Mouse (Mus musculus): ENCODE measurements around the gene Nrg4. TPM values are rescaled to one million over a fixed set of nuclear protein-coding genes. Genes with fewer than 3 reads are reported as not detected.

Nrg4 gene
- polyA plus RNA-seq, 1 experiment: 11.4 TPM

DNA sequence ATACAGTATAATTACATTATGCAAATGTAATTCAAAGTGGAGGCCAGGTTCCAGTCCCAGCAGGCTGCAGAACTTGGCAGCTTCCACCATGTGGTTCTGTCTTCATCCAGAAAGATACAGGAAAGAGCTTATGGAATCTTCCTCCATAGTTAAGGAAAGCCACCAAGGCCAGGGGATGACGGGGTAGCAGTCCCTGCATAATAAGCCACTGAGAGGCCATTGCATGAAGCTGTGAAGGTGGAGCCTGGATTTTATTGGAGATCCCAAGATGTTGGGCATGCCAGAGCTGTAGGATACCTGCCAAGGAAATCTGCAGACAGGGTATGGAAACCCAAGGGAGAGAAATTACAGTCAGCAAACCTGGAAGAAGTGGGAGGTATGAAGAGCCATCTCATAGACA is 30.5 kb upstream of the Nrg4 start:
- TF ChIP-seq POLR2A (IDR thresholded peaks at IDR 0.05; ENCODE audit: low read depth, low read length): no peak
- no peak for TF ChIP-seq CTCF (conservative IDR thresholded peaks at IDR 0.05; ENCODE audit: insufficient read depth, insufficient read length, low read depth, low read length)
- no peaks in the 10 kb centered on the region for H3K27me3 ChIP-seq (replicated peaks; ENCODE audit: control insufficient read depth, insufficient read depth, low read length)
- H3K36me3 ChIP-seq (ENCODE audit: control insufficient read depth, insufficient read depth, low read length): no peaks in the 10 kb centered on the region
- no peak overlapping the region for H3K4me3 ChIP-seq (ENCODE audit: insufficient read depth, low read depth, low read length)
- no peak for DNase-seq
- no peak overlapping the region for H3K27ac ChIP-seq (ENCODE audit: insufficient read depth, low read depth, low read length)
- H3K4me1 ChIP-seq (ENCODE audit: control insufficient read depth, insufficient read depth, low read length): no peaks in the 10 kb centered on the region
- 80% methylated on average over 1 of the region's 1 CpGs for WGBS

DNA sequence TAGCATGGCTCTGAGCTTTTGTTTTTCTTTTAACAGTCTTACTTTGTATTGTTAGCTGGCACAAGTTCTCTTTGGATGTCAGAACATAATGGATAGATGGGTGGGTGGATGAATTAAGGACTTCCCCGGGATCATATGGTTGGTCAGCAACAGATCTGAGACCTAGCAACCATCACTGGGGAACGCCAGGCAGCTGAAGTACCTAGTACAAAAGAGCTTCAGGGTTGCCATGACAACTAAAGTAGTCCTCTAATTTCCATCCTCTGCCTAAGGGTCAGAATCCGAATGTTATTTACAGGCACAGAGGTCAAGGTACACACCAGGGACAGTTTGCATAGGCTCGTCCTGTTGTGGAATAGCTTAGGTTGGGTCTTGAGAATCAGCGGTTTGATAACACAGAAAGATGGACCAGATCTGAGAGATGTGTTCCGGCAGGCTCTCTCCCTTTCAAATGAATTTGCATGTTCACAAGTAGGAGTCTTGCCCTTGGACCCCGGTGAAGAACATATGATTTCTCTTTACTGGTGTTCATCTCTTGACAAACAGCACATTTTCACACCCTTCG is 28.7 kb upstream of the Nrg4 start:
- WGBS: 66% methylated on average over 8 of the region's 8 CpGs
- TF ChIP-seq CTCF (conservative IDR thresholded peaks at IDR 0.05; ENCODE audit: insufficient read depth, insufficient read length, low read depth, low read length): no peak
- H3K4me3 ChIP-seq (ENCODE audit: insufficient read depth, low read depth, low read length): no peak overlapping the region
- H3K27me3 ChIP-seq (replicated peaks; ENCODE audit: control insufficient read depth, insufficient read depth, low read length): no peaks in the 10 kb centered on the region
- no peak for DNase-seq
- H3K4me1 ChIP-seq (ENCODE audit: control insufficient read depth, insufficient read depth, low read length): no peaks in the 10 kb centered on the region
- no peaks in the 10 kb centered on the region for H3K36me3 ChIP-seq (ENCODE audit: control insufficient read depth, insufficient read depth, low read length)
- H3K27ac ChIP-seq (ENCODE audit: insufficient read depth, low read depth, low read length): no peak overlapping the region

DNA sequence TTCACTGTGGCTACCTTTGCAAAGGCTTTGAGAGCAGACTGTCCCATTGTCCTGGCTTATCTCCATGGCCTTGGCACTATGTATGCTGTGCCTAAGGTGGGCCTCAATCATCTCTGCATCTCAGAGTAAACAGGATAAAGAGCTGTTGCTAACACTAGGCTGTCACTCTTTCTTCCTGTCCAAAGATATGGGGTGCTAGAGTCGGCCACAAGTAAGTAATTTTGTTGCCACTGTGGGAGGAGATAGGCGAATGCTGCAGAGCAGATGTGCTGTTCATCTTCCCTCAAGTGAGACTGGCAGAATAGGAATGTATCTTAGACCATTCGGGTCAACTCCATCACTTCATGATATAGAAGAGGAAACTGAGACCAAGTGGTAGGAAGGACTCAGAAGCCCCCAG is 28.0 kb upstream of the Nrg4 start:
- Histone ChIP-seq H3K27me3 (replicated peaks; ENCODE audit: control insufficient read depth, insufficient read depth, low read length) (no peaks in the 10 kb centered on the region), H3K36me3 (ENCODE audit: control insufficient read depth, insufficient read depth, low read length) (no peaks in the 10 kb centered on the region), H3K27ac (ENCODE audit: insufficient read depth, low read depth, low read length) (no peak overlapping the region), H3K4me1 (ENCODE audit: control insufficient read depth, insufficient read depth, low read length) (no peaks in the 10 kb centered on the region), H3K4me3 (ENCODE audit: insufficient read depth, low read depth, low read length) (no peak overlapping the region)
- no peak for DNase-seq
- WGBS: 66% methylated on average over 3 of the region's 3 CpGs
- no peak for TF ChIP-seq POLR2A (IDR thresholded peaks at IDR 0.05; ENCODE audit: low read depth, low read length)
- no peak for TF ChIP-seq CTCF (conservative IDR thresholded peaks at IDR 0.05; ENCODE audit: insufficient read depth, insufficient read length, low read depth, low read length)

DNA sequence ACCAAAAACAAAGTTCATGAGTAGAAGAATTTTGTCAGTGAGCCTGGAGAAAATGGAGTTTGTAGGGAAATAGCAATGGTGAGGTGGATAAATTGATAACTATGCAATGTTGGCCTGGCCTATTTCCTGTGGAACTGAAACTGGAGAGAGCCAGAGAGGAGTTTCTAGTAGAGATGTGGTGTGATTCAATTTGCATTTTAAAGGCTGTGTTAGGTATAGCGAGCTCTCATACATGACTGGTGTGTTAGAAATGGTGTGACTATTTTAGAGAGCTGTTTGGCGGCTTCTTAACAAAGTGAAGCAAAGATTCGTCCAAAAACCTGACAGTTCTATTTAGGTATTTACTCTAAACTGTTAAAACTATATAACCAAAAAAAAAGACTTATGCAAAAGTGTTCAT is 22.0 kb upstream of the Nrg4 start:
- TF ChIP-seq POLR2A (IDR thresholded peaks at IDR 0.05; ENCODE audit: low read depth, low read length) (no peak), CTCF (conservative IDR thresholded peaks at IDR 0.05; ENCODE audit: insufficient read depth, insufficient read length, low read depth, low read length) (no peak)
- H3K36me3 ChIP-seq (ENCODE audit: control insufficient read depth, insufficient read depth, low read length): no peaks in the 10 kb centered on the region
- DNase-seq: no peak
- 78% methylated on average over 3 of the region's 3 CpGs for WGBS
- no peak overlapping the region for H3K4me3 ChIP-seq (ENCODE audit: insufficient read depth, low read depth, low read length)
- no peaks in the 10 kb centered on the region for H3K27me3 ChIP-seq (replicated peaks; ENCODE audit: control insufficient read depth, insufficient read depth, low read length)
- no peaks in the 10 kb centered on the region for H3K4me1 ChIP-seq (ENCODE audit: control insufficient read depth, insufficient read depth, low read length)
- no peak overlapping the region for H3K27ac ChIP-seq (ENCODE audit: insufficient read depth, low read depth, low read length)

DNA sequence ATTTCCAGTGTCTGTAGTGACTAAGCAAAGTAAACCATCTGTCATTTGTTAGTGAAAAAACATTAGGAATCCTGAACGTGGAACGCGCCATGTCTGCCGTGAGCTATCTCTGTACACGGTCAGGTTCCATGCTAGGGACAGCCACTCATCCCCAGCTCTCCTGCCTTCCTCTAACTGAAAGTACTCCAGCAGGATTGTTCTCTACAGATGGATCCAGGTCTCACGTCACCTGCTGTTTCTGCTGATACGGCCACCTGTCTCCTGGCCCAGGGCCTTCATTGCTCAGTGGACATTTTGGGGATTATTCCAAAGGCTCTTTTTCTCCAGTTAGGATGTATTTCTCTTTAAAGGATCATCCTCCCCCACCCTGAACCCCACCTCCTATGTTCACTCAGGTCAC is 18.7 kb upstream of the Nrg4 start:
- H3K4me1 ChIP-seq (ENCODE audit: control insufficient read depth, insufficient read depth, low read length): no peaks in the 10 kb centered on the region
- WGBS: 92% methylated on average over 7 of the region's 7 CpGs
- no peaks in the 10 kb centered on the region for H3K36me3 ChIP-seq (ENCODE audit: control insufficient read depth, insufficient read depth, low read length)
- no peak for TF ChIP-seq CTCF (conservative IDR thresholded peaks at IDR 0.05; ENCODE audit: insufficient read depth, insufficient read length, low read depth, low read length)
- TF ChIP-seq POLR2A (IDR thresholded peaks at IDR 0.05; ENCODE audit: low read depth, low read length): no peak
- no peak overlapping the region for H3K27ac ChIP-seq (ENCODE audit: insufficient read depth, low read depth, low read length)
- no peaks in the 10 kb centered on the region for H3K27me3 ChIP-seq (replicated peaks; ENCODE audit: control insufficient read depth, insufficient read depth, low read length)
- no peak overlapping the region for H3K4me3 ChIP-seq (ENCODE audit: insufficient read depth, low read depth, low read length)
- no peak for DNase-seq

DNA sequence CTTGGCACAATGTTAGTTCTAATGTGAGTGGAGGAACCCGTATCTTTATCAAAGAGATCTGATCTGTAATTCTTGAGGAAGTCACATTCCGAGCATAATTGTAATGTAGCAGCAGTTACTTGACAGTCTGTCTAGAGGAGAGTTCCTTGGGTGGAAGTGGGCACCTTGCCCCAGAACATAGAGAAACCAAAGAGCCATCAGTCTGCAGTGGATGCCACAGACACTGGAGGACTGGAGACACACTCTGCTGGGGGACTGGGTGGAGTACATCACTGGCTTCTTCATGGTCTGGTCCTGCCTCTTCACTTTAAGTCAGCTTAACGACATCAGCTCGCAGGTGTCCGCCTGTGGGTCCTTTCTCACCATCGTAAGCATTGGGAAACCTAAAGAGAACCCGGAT is 17.5 kb upstream of the Nrg4 start:
- H3K27me3 ChIP-seq (replicated peaks; ENCODE audit: control insufficient read depth, insufficient read depth, low read length): no peaks in the 10 kb centered on the region
- H3K27ac ChIP-seq (ENCODE audit: insufficient read depth, low read depth, low read length): no peak overlapping the region
- TF ChIP-seq POLR2A (IDR thresholded peaks at IDR 0.05; ENCODE audit: low read depth, low read length) (no peak), CTCF (conservative IDR thresholded peaks at IDR 0.05; ENCODE audit: insufficient read depth, insufficient read length, low read depth, low read length) (no peak)
- no peak for DNase-seq
- H3K4me3 ChIP-seq (ENCODE audit: insufficient read depth, low read depth, low read length): no peak overlapping the region
- no peaks in the 10 kb centered on the region for H3K4me1 ChIP-seq (ENCODE audit: control insufficient read depth, insufficient read depth, low read length)
- H3K36me3 ChIP-seq (ENCODE audit: control insufficient read depth, insufficient read depth, low read length): no peaks in the 10 kb centered on the region
- WGBS: 72% methylated on average over 7 of the region's 7 CpGs

DNA sequence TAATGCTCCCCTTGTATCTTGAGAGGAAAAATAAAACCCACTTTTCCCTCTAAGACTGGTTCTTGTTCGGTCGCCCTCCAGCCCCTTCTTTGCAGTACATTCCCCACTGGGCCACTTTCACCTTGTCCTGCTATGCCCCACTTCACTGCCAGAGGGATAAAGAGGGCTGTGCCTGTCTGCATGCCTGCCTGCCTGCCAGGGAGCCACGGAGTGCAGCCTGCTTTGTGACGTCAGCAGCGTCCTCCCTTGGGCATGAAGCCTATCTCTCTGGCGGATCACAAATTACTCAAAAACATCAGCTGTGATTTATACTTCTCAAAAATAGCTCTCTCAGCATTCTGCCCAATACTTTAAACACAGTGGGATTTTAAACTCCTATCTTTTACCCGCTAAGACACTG is 6.3 kb upstream of the Nrg4 start:
- peak; percentile 32 for DNase-seq
- WGBS: 28% methylated on average over 7 of the region's 7 CpGs
- Histone ChIP-seq H3K36me3 (ENCODE audit: control insufficient read depth, insufficient read depth, low read length) (no peaks in the 10 kb centered on the region), H3K27me3 (replicated peaks; ENCODE audit: control insufficient read depth, insufficient read depth, low read length) (no peaks in the 10 kb centered on the region), H3K4me1 (ENCODE audit: control insufficient read depth, insufficient read depth, low read length) (no peaks in the 10 kb centered on the region), H3K4me3 (ENCODE audit: insufficient read depth, low read depth, low read length) (no peak overlapping the region), H3K27ac (ENCODE audit: insufficient read depth, low read depth, low read length) (no peak overlapping the region)
- TF ChIP-seq POLR2A (IDR thresholded peaks at IDR 0.05; ENCODE audit: low read depth, low read length) (no peak), CTCF (conservative IDR thresholded peaks at IDR 0.05; ENCODE audit: insufficient read depth, insufficient read length, low read depth, low read length) (no peak; the same call in 1 of the 2 replicates)

DNA sequence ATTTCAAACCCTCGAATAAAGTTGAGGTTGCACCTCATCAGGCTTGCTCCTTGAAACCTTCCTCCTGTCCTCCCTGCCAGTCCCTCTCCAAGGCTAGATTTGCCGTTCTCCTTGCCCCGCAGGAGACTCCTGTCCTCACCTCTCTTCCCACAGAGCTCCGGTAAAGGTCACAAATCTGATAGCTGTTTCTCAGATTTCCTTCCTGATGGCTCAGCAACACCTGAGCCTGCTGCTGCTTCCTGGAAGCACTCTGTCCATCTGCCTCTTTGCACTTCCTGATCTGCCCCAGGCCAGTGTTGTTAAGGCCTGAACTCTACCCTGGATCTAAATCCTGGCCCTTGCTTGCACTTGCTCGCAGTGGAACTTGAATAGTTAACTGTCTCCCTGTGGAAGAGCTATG is 5.8 kb upstream of the Nrg4 start:
- no peaks in the 10 kb centered on the region for H3K4me1 ChIP-seq (ENCODE audit: control insufficient read depth, insufficient read depth, low read length)
- DNase-seq: no peak
- H3K36me3 ChIP-seq (ENCODE audit: control insufficient read depth, insufficient read depth, low read length): no peaks in the 10 kb centered on the region
- no peak overlapping the region for H3K4me3 ChIP-seq (ENCODE audit: insufficient read depth, low read depth, low read length)
- H3K27ac ChIP-seq (ENCODE audit: insufficient read depth, low read depth, low read length): no peak overlapping the region
- TF ChIP-seq CTCF (conservative IDR thresholded peaks at IDR 0.05; ENCODE audit: insufficient read depth, insufficient read length, low read depth, low read length): no peak
- TF ChIP-seq POLR2A (IDR thresholded peaks at IDR 0.05; ENCODE audit: low read depth, low read length): no peak
- 23% methylated on average over 5 of the region's 5 CpGs for WGBS
- H3K27me3 ChIP-seq (replicated peaks; ENCODE audit: control insufficient read depth, insufficient read depth, low read length): no peaks in the 10 kb centered on the region

Data from kidney, adult 2 months (tissue).